Mouse (Mus musculus) E14TG2a.4 (cell line): ENCODE data around the gene Lingo3.
"Not testable (repeated sequence)": the region's sequence is repeated elsewhere in the genome, so short reads cannot be mapped to it uniquely, and the experiment has no call there.

Experiments
- H3K27me3 ChIP-seq: 2 replicates; pipeline ENCODE4 v1.6.1; 2014; ENCODE audit warnings: low read length, control low read depth; ENCODE audit not compliant: insufficient read depth
- H3K36me3 ChIP-seq: 2 replicates; pipeline ENCODE4 v1.6.1; 2014; ENCODE audit warnings: low read length, control low read depth; ENCODE audit not compliant: insufficient read depth
- H3K4me1 ChIP-seq: replicated peaks from 2 replicates; pipeline ENCODE4 v1.6.1; 2014; ENCODE audit warnings: low read depth, low read length, control low read depth
- H3K4me3 ChIP-seq: replicated peaks from 2 replicates; pipeline ENCODE4 v1.5.1; 2014; ENCODE audit warnings: mild to moderate bottlenecking, low read length
- H3K9me3 ChIP-seq: 2 replicates; pipeline ENCODE4 v1.6.1; 2014; ENCODE audit warnings: low read length, control low read depth
- CTCF ChIP-seq: conservative IDR thresholded peaks from 2 replicates; pipeline ENCODE4 v1.5.1; 2014; ENCODE audit warnings: low read length
- NANOG ChIP-seq: IDR thresholded peaks from 2 replicates; pipeline ENCODE4 v1.6.1; 2014; ENCODE audit warnings: borderline replicate concordance, low read length, mixed read lengths
- POU5F1 ChIP-seq: IDR thresholded peaks from 2 replicates; pipeline ENCODE4 v1.6.1; 2014; ENCODE audit warnings: low read length, borderline replicate concordance

The Lingo3 gene

DNA sequence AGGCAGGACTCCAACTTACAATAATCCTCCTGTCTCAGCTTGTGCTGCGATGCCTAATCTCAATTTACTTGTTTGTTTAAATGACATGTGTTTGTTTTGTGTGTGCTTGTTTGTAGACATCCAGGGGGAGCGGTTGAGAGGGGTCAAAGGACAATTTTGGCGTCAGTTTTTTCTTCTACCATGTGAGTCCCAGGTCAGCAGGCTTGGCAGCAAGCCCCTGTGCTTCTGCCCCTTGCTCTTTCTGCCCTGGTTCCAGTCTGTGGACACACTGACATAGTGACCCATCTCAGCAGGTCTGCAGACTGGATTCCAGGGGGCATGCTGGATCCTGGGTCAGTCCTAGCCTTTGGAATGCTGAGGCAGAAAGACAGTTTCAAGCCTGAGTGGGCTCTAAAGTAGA, 24.4 kb downstream of the Lingo3 start:
- H3K4me3 ChIP-seq = no peak overlapping the region
- no peak for TF ChIP-seq CTCF
- TF ChIP-seq NANOG = no peak
- TF ChIP-seq POU5F1 = no peak

DNA sequence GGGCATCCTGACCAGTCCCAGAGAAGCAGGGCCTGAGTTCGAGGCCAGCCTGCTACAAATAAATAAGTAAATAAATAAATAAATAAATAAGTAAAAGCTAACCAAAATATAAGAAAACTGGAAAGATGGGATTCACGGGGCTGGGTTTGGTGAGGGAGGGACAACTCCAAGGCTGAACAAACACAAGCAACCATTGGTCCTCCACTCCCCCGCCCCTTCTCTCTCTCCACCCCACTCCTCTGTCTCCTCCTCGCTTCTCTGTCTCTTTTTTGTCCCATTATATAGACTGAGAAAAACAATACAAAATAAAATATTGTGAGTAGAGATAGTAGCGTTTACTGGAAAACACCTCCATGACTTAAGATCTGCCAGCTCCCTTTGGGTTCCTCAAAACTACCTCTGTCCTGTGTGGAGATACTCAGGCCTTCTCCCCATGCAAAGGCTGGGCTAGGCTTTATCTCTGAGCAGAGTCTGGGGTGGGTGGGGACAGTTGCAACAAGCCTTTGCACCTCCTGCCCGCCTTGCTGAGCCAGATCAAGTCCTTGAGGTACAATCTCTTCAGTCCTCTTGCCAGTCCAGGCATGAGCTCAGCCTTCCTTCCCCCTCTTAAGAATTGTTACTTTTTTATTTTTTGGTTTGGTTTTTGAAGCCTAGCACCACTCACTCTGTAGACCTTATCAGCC, 25.1 kb downstream of the Lingo3 start:
- Histone ChIP-seq H3K36me3 (no peaks in the 10 kb centered on the region), H3K9me3 (no peaks in the 10 kb centered on the region), H3K4me3 (no peak overlapping the region), H3K4me1 (peaks cover 6% of the 10 kb centered on the region), H3K27me3 (0 out of 2 replicates have a peak, but pooled peaks cover 4% of the 10 kb centered on the region)
- TF ChIP-seq CTCF (no peak), NANOG (no peak), POU5F1 (no peak)

More for the DNA sequence above, 24.4 kb downstream of the Lingo3 start:
- Histone ChIP-seq H3K36me3 (no peaks in the 10 kb centered on the region), H3K4me1 (peaks cover 13% of the 10 kb centered on the region), H3K27me3 (0 out of 2 replicates have a peak, but pooled peaks cover 2% of the 10 kb centered on the region), H3K9me3 (no peaks in the 10 kb centered on the region)

- peak; percentile 25 for TF ChIP-seq CTCF
- H3K27me3 ChIP-seq, H3K36me3 ChIP-seq, H3K4me3 ChIP-seq, H3K9me3 ChIP-seq, H3K4me1 ChIP-seq: not testable (repeated sequence)
Measured at GRCm38 (mm10) chr10:80817955-80818354, 25.9 kb downstream of the Lingo3 start.

DNA sequence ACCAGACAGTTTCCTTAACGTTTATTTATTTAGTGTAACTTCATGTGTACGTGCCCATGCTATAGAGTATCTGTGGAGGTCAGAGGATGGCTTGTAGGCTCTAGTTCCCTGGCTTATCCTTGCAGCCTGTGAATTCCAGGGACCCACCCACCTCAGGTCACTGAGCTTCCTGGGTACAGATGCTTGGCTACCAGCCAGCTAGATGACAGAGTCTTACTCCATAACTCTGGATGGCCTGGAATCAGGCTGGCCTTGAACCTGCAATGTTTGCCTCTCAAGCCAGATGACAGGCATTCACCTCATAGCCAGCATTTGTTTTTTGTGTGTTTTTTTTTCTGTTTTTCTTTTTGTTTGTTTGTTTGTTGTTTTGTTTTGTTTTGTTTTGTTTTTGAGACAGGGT, 26.7 kb downstream of the Lingo3 start:
- Histone ChIP-seq H3K4me1 (peaks cover 8% of the 10 kb centered on the region), H3K27me3 (peaks cover 18% of the 10 kb centered on the region), H3K4me3 (no peak overlapping the region), H3K9me3 (no peaks in the 10 kb centered on the region), H3K36me3 (no peaks in the 10 kb centered on the region)
- TF ChIP-seq POU5F1 (no peak), NANOG (no peak), CTCF (no peak)

- not testable (repeated sequence) for H3K4me3 ChIP-seq, H3K4me1 ChIP-seq, H3K9me3 ChIP-seq, H3K36me3 ChIP-seq
- H3K27me3 ChIP-seq = peaks cover 24% of the 10 kb centered on the region
Measured at GRCm38 (mm10) chr10:80816303-80816702, 27.5 kb downstream of the Lingo3 start.

GRCm38 (mm10) chr10:80814800-80815199, 29.0 kb downstream of the Lingo3 start:
- H3K4me1 ChIP-seq = peaks cover 18% of the 10 kb centered on the region
- TF ChIP-seq NANOG (no peak), CTCF (peak; percentile 6; the same call in 1 of the 2 replicates), POU5F1 (no peak)
- H3K36me3 ChIP-seq = no peaks in the 10 kb centered on the region
- no peaks in the 10 kb centered on the region for H3K9me3 ChIP-seq
- H3K27me3 ChIP-seq = peaks cover 38% of the 10 kb centered on the region
- no peak overlapping the region for H3K4me3 ChIP-seq

GRCm38 (mm10) chr10:80813366-80813765, 30.5 kb downstream of the Lingo3 start, which contains the start of gene Jsrp1:
TSS of gene Jsrp1 (minus strand) at chr10:80813498.
- H3K4me3 ChIP-seq = no peak within 1 kb of the TSS
- no peaks in the 10 kb centered on the region for H3K36me3 ChIP-seq
- no peaks in the 10 kb centered on the region for H3K9me3 ChIP-seq
- peaks cover 27% of the 10 kb centered on the region for H3K4me1 ChIP-seq
- TF ChIP-seq NANOG = no peak
- no peak for TF ChIP-seq CTCF
- TF ChIP-seq POU5F1 = no peak
- peaks cover 52% of the 10 kb centered on the region for H3K27me3 ChIP-seq

DNA sequence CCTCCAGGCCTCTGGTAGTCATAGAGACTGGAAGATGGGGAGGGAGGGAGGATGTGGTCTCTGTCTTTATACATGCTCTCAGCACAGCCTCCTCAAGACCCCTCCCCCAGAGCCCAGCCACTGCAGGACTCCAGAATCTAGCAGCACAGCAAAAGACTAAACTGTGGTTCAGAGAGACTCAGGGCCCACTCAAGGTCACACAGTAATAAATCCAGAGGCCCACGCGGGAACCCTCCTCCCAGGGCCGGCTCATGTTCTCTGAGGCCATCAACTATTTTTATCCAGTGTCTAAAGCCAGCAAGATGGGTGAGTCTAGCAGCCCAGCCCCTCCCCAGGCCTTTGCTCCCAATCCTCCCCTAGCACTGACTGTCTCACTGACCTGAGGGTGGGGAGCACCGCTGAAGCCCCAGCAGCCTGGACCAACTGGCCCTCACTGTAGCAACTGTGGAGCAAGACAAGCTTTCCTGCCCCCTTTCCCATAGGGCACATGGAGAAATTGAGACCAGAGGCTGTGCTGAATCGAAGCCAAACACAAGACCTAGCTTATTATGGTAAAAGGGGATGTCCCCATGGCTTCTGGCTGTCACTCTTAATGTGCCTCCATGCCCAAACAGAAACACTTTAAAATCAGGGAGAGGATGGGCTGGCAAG, 31.3 kb downstream of the Lingo3 start:
- H3K4me1 ChIP-seq = peaks cover 35% of the 10 kb centered on the region
- H3K9me3 ChIP-seq = no peaks in the 10 kb centered on the region
- no peak overlapping the region for H3K4me3 ChIP-seq
- no peaks in the 10 kb centered on the region for H3K36me3 ChIP-seq
- H3K27me3 ChIP-seq = peaks cover 55% of the 10 kb centered on the region
- TF ChIP-seq NANOG = no peak
- TF ChIP-seq CTCF = no peak
- TF ChIP-seq POU5F1 = no peak

DNA sequence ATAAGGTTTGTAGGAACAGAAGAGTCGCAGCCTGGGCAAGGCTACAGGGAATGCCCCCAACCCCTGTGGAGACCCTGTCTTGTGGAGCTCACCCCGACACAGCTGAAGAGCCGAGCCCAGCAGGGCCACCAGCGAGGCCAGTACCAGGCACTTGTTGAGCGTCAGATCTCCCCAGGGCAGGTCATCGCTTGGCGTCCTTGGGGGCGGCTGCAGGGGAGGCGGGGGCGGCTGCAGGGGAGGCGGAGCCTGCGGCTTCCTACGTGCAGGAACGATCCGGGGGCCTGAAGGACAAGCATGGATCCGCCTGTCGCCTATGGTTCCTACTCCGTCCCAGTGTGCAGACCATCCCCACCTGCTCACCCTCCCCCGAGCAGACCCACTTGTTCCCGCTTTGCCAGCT, 33.8 kb downstream of the Lingo3 start:
- Histone ChIP-seq H3K9me3 (no peaks in the 10 kb centered on the region), H3K36me3 (peaks cover 3% of the 10 kb centered on the region), H3K27me3 (peaks cover 63% of the 10 kb centered on the region), H3K4me1 (peaks cover 53% of the 10 kb centered on the region), H3K4me3 (peak overlapping the region; percentile 74)
- no peak for TF ChIP-seq CTCF
- no peak for TF ChIP-seq NANOG
- TF ChIP-seq POU5F1 = no peak
